Mouse (Mus musculus): ENCODE data around the gene Tfdp2. TPM values are rescaled to one million over a fixed set of nuclear protein-coding genes. Genes with fewer than 3 reads are reported as not detected.
A peak's percentile ranks its signal among the peaks of the same experiment; 100 is the strongest.

Gene Tfdp2
- polyA plus RNA-seq, 1 experiment, result 17.0 TPM

- Histone ChIP-seq H3K4me1 (ENCODE audit: control insufficient read depth, insufficient read depth, low read length) (no peaks in the 10 kb centered on the region; the same call in 1 of the 2 replicates), H3K4me3 (ENCODE audit: insufficient read depth, low read length) (no peak overlapping the region), H3K27ac (ENCODE audit: insufficient read depth, low read length) (no peak overlapping the region)
- TF ChIP-seq CTCF (IDR thresholded peaks at IDR 0.05; ENCODE audit: extremely low read depth, insufficient read depth, low read length) (no peak), POLR2A (IDR thresholded peaks at IDR 0.05; ENCODE audit: extremely low read depth, insufficient read depth, low read length) (no peak)
Measured at GRCm38 (mm10) chr9:96353121-96353769, 157.2 kb downstream of the Tfdp2 start.

DNA sequence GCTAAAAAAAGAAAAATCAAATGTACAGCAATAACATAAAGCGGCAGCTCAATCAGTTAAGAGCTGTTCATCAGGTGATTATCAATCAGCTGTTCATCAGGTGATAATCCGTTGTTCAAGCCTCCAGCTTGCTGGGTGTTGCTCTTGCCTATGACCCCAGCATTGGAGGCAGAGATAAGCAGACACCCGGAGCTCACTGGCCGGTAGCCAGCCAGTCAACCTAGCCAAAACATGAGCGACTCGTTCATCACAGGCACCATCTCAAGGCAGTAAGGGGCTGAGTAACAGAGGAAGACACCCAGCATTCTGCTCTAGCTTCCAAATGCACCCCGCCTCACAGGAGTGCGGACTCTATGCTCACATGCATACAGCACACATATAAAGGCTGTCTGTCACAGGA lies 157.7 kb downstream of the Tfdp2 start:
- no peak overlapping the region for H3K4me3 ChIP-seq (ENCODE audit: insufficient read depth, low read length)
- no peak overlapping the region for H3K27ac ChIP-seq (ENCODE audit: insufficient read depth, low read length)
- no peaks in the 10 kb centered on the region; the same call in 1 of the 2 replicates for H3K4me1 ChIP-seq (ENCODE audit: control insufficient read depth, insufficient read depth, low read length)
- no peak for TF ChIP-seq CTCF (IDR thresholded peaks at IDR 0.05; ENCODE audit: extremely low read depth, insufficient read depth, low read length)
- TF ChIP-seq POLR2A (IDR thresholded peaks at IDR 0.05; ENCODE audit: extremely low read depth, insufficient read depth, low read length), result no peak

GRCm38 (mm10) chr9:96360056-96360455 lies 164.0 kb downstream of the Tfdp2 start:
- H3K4me3 ChIP-seq (ENCODE audit: insufficient read depth, low read length), result no peak overlapping the region
- H3K4me1 ChIP-seq (ENCODE audit: control insufficient read depth, insufficient read depth, low read length), result peaks cover 2% of the 10 kb centered on the region; the same call in 1 of the 2 replicates
- H3K27ac ChIP-seq (ENCODE audit: insufficient read depth, low read length), result no peak overlapping the region
- TF ChIP-seq POLR2A (IDR thresholded peaks at IDR 0.05; ENCODE audit: extremely low read depth, insufficient read depth, low read length), result no peak
- TF ChIP-seq CTCF (IDR thresholded peaks at IDR 0.05; ENCODE audit: extremely low read depth, insufficient read depth, low read length), result no peak

- Histone ChIP-seq H3K4me3 (ENCODE audit: insufficient read depth, low read length) (peak overlapping the region; percentile 66), H3K27ac (ENCODE audit: insufficient read depth, low read length) (peak overlapping the region; percentile 95), H3K4me1 (ENCODE audit: control insufficient read depth, insufficient read depth, low read length) (peaks cover 2% of the 10 kb centered on the region; the same call in 1 of the 2 replicates)
- TF ChIP-seq POLR2A (IDR thresholded peaks at IDR 0.05; ENCODE audit: extremely low read depth, insufficient read depth, low read length), result no peak
- no peak for TF ChIP-seq CTCF (IDR thresholded peaks at IDR 0.05; ENCODE audit: extremely low read depth, insufficient read depth, low read length)
Measured at GRCm38 (mm10) chr9:96363581-96364140, 167.6 kb downstream of the Tfdp2 start.

DNA sequence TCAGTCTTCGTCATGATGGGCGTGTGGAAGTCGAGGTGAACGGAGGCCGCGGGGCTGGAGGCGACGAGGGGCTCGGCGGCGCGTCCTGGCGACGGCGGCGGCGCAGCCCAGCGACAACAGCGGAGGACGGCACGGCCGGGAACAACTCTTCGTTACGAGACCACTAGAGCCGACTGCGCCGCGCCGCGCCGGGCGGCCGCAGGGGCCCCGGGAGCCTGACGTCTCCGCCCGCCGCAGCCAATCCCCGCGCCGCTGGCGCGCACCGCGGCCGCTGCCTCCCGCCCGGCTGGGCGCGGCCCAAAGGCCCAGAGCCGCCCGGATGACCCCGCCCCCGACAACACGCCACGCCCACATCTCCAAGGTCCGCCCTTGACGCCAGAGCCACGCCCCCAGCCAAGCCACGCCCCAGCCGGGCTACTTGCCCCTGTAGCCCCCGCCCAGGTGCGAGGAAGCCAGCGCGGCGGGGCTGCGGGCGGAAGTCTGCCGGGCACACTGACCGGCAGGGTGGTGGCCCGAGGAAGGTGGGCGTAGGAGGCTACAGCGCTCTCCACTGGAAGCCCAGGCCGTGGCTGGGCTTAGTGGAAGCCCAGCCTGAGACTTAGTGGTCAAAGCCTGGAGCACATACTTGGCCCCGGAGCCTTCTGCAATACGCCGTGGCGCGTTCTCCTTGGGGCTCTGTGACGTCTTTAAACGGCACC lies 168.2 kb downstream of the Tfdp2 start, which contains the start of gene Atp1b3:
Gene Atp1b3 (minus strand): TSS at position 302 of the 698 bp plus-strand sequence.
- Histone ChIP-seq H3K4me1 (ENCODE audit: control insufficient read depth, insufficient read depth, low read length) (peaks cover 2% of the 10 kb centered on the region; the same call in 1 of the 2 replicates), H3K4me3 (ENCODE audit: insufficient read depth, low read length) (peak within 1 kb of the TSS; percentile 66), H3K27ac (ENCODE audit: insufficient read depth, low read length) (peak within 1 kb of the TSS; percentile 95)
- TF ChIP-seq CTCF (IDR thresholded peaks at IDR 0.05; ENCODE audit: extremely low read depth, insufficient read depth, low read length) (no peak), POLR2A (IDR thresholded peaks at IDR 0.05; ENCODE audit: extremely low read depth, insufficient read depth, low read length) (peak; percentile 33)

GRCm38 (mm10) chr9:96365271-96365872 lies 169.3 kb downstream of the Tfdp2 start:
- H3K27ac ChIP-seq (ENCODE audit: insufficient read depth, low read length), result no peak overlapping the region
- TF ChIP-seq POLR2A (IDR thresholded peaks at IDR 0.05; ENCODE audit: extremely low read depth, insufficient read depth, low read length), result no peak
- no peak for TF ChIP-seq CTCF (IDR thresholded peaks at IDR 0.05; ENCODE audit: extremely low read depth, insufficient read depth, low read length)
- H3K4me3 ChIP-seq (ENCODE audit: insufficient read depth, low read length), result no peak overlapping the region
- H3K4me1 ChIP-seq (ENCODE audit: control insufficient read depth, insufficient read depth, low read length), result peaks cover 2% of the 10 kb centered on the region; the same call in 1 of the 2 replicates

GRCm38 (mm10) chr9:96369654-96370384 lies 173.7 kb downstream of the Tfdp2 start:
- H3K4me1 ChIP-seq (ENCODE audit: control insufficient read depth, insufficient read depth, low read length), result no peaks in the 10 kb centered on the region
- no peak overlapping the region for H3K4me3 ChIP-seq (ENCODE audit: insufficient read depth, low read length)
- TF ChIP-seq CTCF (IDR thresholded peaks at IDR 0.05; ENCODE audit: extremely low read depth, insufficient read depth, low read length) (no peak), POLR2A (IDR thresholded peaks at IDR 0.05; ENCODE audit: extremely low read depth, insufficient read depth, low read length) (no peak)
- no peak overlapping the region for H3K27ac ChIP-seq (ENCODE audit: insufficient read depth, low read length)

DNA sequence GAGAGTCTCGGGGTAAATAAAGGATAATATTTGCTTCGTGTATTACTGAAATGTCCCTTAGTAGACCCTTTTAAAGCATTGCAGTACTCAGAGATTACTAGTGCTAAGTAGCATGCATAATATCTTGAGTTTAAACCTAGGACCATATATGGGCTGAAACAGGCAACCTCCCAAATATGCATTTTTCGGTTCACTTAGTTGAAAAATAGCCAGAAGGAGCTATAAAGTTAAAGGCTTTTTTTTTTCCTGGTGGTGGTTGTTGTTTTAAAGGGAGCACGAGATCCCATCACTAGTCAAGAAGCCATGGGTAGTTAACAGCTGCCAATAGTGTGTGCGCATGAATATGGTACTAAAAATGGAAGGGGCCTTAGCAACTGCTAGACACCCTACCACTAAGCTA lies 175.0 kb downstream of the Tfdp2 start:
- Histone ChIP-seq H3K27ac (ENCODE audit: insufficient read depth, low read length) (no peak overlapping the region), H3K4me3 (ENCODE audit: insufficient read depth, low read length) (no peak overlapping the region), H3K4me1 (ENCODE audit: control insufficient read depth, insufficient read depth, low read length) (no peaks in the 10 kb centered on the region)
- TF ChIP-seq CTCF (IDR thresholded peaks at IDR 0.05; ENCODE audit: extremely low read depth, insufficient read depth, low read length) (no peak), POLR2A (IDR thresholded peaks at IDR 0.05; ENCODE audit: extremely low read depth, insufficient read depth, low read length) (no peak)

Other genes with a start within 250 kb of the Tfdp2 start
- 11.5 and 12.5 TPM in 2 replicates for gene Xrn1, start 241.5 kb upstream of the Tfdp2 start, polyA plus RNA-seq (2012; rRNA removed)
- gene Gk5, start 76.9 kb upstream of the Tfdp2 start, polyA plus RNA-seq (2012; rRNA removed), result 3.2 and 3.9 TPM in 2 replicates
- gene Atp1b3, start 168.2 kb downstream of the Tfdp2 start, polyA plus RNA-seq (2012; rRNA removed), result 123 and 128 TPM in 2 replicates